Mouse (Mus musculus) stomach, postnatal 0 days (tissue): ENCODE measurements around the gene Tm4sf1. TPM values are rescaled to one million over a fixed set of nuclear protein-coding genes. Genes with fewer than 3 reads are reported as not detected.

Source experiments
- ATAC-seq: fragments of 200-750 bp; cut with Nextera tagmentation; 2 replicates; pipeline ENCODE4 v1.8.0; 2017; ENCODE audit not compliant: low FRiP score, low TSS enrichment
- DNase-seq: peaks from one replicate; pipeline ENCODE4 v3.0.0-alpha.2; 2016; ENCODE audit warnings: low spot score
- H3K27ac ChIP-seq: fragments of 300-500 bp; sonication (generic); replicated peaks from 2 replicates; pipeline ENCODE4 v1.5.1; 2014; ENCODE audit warnings: mild to moderate bottlenecking, control low read depth
- H3K27me3 ChIP-seq: fragments of 300-500 bp; sonication (generic); 2 replicates; pipeline ENCODE4 v1.6.1; 2014; ENCODE audit warnings: low read length; ENCODE audit not compliant: control insufficient read depth, insufficient read depth
- H3K36me3 ChIP-seq: fragments of 300-500 bp; sonication (generic); 2 replicates; pipeline ENCODE4 v1.6.1; 2014; ENCODE audit warnings: low read length, mixed read lengths; ENCODE audit not compliant: control insufficient read depth, insufficient read depth
- H3K4me1 ChIP-seq: fragments of 300-500 bp; sonication (generic); replicated peaks from 2 replicates; pipeline ENCODE4 v1.6.1; 2014; ENCODE audit warnings: antibody characterized with exemption; ENCODE audit not compliant: control insufficient read depth, insufficient read depth
- H3K4me2 ChIP-seq: fragments of 300-500 bp; sonication (generic); replicated peaks from 2 replicates; pipeline ENCODE4 v1.6.1; 2014; ENCODE audit warnings: low read depth, mild to moderate bottlenecking, control low read depth, moderate library complexity
- H3K4me3 ChIP-seq: fragments of 300-500 bp; sonication (generic); 2 replicates; pipeline ENCODE4 v1.5.1; 2014; ENCODE audit warnings: low read depth, low read length, control low read depth
- H3K9ac ChIP-seq: fragments of 300-500 bp; sonication (generic); 2 replicates; pipeline ENCODE4 v1.6.1; 2014; ENCODE audit warnings: mild to moderate bottlenecking, low read length, control low read depth, mixed read lengths
- H3K9me3 ChIP-seq: fragments of 300-500 bp; sonication (generic); 2 replicates; pipeline ENCODE4 v1.6.1; 2016; ENCODE audit warnings: low read length; ENCODE audit not compliant: control insufficient read depth
- CTCF ChIP-seq: IDR thresholded peaks from 2 replicates; pipeline ENCODE4 v1.5.1; 2016; ENCODE audit warnings: antibody characterized with exemption, low read depth, mild to moderate bottlenecking, moderate library complexity
- EP300 ChIP-seq: optimal IDR thresholded peaks from 2 replicates; pipeline ENCODE3; 2016; ENCODE audit warnings: antibody characterized with exemption
- WGBS: fragments of 180-500 bp; shearing (Covaris S2); extraction: QIAGEN DNeasy Blood & Tissue Kit; methylation state at CpG from one replicate; pipeline ENCODE4 v1.1.7; 2014; 5-methylcytosine and 5-hydroxymethylcytosine counted together
- polyA plus RNA-seq: library from polyadenylated mRNA; unstranded; fragments of >200 nt; fragmentation: Nextera tagmentation; extraction: Ambion mirVana; gene quantifications from 2 replicates; pipeline ENCODE4 v1.2.1, GENCODE M21; 2015

Tm4sf1 gene
- polyA plus RNA-seq, 1 experiment from 2014 or later = 69.6 TPM

- Histone ChIP-seq H3K4me1 (no peaks in the 10 kb centered on the region), H3K36me3 (no peaks in the 10 kb centered on the region), H3K9ac (no peak overlapping the region), H3K27me3 (no peaks in the 10 kb centered on the region), H3K4me3 (no peak overlapping the region), H3K9me3 (no peaks in the 10 kb centered on the region), H3K4me2 (no peak overlapping the region), H3K27ac (peak overlapping the region; percentile 40; the same call in 1 of the 2 replicates)
- DNase-seq = no peak
- 47% methylated on average over 2 of the region's 2 CpGs for WGBS
- no peak for ATAC-seq
- no peak for TF ChIP-seq CTCF
These were observed 48.7 kb downstream of the Tm4sf1 start for GRCm38 (mm10) chr3:57253041-57253440.

- no peak for DNase-seq
- no peak for ATAC-seq
These were observed 49.2 kb downstream of the Tm4sf1 start for GRCm38 (mm10) chr3:57252551-57252950.

DNA sequence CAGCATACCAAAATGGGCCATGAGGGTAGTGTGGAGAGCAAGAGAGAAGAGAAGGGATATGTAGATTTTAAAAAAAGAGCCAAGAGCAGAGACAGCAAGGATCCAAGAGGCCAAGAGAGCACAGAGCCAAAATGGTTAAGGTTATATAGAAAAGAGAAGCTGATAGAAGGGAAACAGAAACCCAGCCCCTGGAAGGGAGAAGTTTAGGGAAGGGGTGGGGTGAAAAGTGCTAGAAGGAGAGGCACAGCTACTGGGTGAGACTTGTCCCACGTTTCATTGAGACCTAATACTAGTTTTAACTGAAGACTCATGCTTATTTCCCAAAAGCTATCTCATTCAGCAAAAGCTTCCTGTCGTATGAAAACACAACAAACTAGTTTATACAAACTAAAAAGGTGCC, 56.5 kb downstream of the Tm4sf1 start:
- Histone ChIP-seq H3K4me1 (no peaks in the 10 kb centered on the region), H3K4me2 (no peak overlapping the region), H3K36me3 (no peaks in the 10 kb centered on the region), H3K27me3 (no peaks in the 10 kb centered on the region), H3K9ac (no peak overlapping the region), H3K27ac (no peak overlapping the region), H3K4me3 (no peak overlapping the region), H3K9me3 (no peaks in the 10 kb centered on the region)
- DNase-seq (no peak), ATAC-seq (no peak)
- no peak for TF ChIP-seq EP300
- TF ChIP-seq CTCF = no peak
- 59% methylated on average over 2 of the region's 2 CpGs for WGBS

More at GRCm38 (mm10) chr3:57252551-57252950, 49.2 kb downstream of the Tm4sf1 start:
- Histone ChIP-seq H3K27me3 (no peaks in the 10 kb centered on the region), H3K9me3 (no peaks in the 10 kb centered on the region), H3K36me3 (no peaks in the 10 kb centered on the region), H3K4me3 (no peak overlapping the region), H3K27ac (no peak overlapping the region), H3K9ac (no peak overlapping the region), H3K4me2 (no peak overlapping the region), H3K4me1 (no peaks in the 10 kb centered on the region)
- no peak for TF ChIP-seq EP300
- TF ChIP-seq CTCF = no peak

Other genes with a start within 250 kb of the Tm4sf1 start
- gene Tm4sf4, start 123.3 kb upstream of the Tm4sf1 start, polyA plus RNA-seq = 12.9 and 13.2 TPM in 2 replicates